Mouse (Mus musculus) brain, embryonic 14.5 days (tissue): ENCODE results near the gene Casq2. TPM values are rescaled to one million over a fixed set of nuclear protein-coding genes. Genes with fewer than 3 reads are reported as not detected.

Source experiments
- DNase-seq: peaks from one replicate; pipeline ENCODE4 v3.0.0-alpha.2; 2011; ENCODE audit warnings: low read depth
- CTCF ChIP-seq: fragments of 200-500 bp; IDR thresholded peaks from 2 replicates; pipeline ENCODE4 v1.5.1; 2012; ENCODE audit warnings: inconsistent platforms, mild to moderate bottlenecking, moderate library complexity, borderline replicate concordance; ENCODE audit not compliant: insufficient read depth, insufficient read length; ENCODE audit errors: extremely low read depth
- POLR2A ChIP-seq: fragments of 200-500 bp; IDR thresholded peaks from 2 replicates; pipeline ENCODE4 v1.6.1; 2012; ENCODE audit warnings: mild to moderate bottlenecking, inconsistent platforms, borderline replicate concordance; ENCODE audit not compliant: poor library complexity, insufficient read depth, insufficient read length, severe bottlenecking; ENCODE audit errors: extremely low read depth
- polyA plus RNA-seq: library from polyadenylated mRNA; depleted of rRNA; stranded (reverse); fragments of >200 nt; gene quantifications from 2 replicates; pipeline ENCODE4 v1.2.3, GENCODE M21; 2012

Casq2 gene
- polyA plus RNA-seq, 1 experiment, result 1.3 TPM

DNA sequence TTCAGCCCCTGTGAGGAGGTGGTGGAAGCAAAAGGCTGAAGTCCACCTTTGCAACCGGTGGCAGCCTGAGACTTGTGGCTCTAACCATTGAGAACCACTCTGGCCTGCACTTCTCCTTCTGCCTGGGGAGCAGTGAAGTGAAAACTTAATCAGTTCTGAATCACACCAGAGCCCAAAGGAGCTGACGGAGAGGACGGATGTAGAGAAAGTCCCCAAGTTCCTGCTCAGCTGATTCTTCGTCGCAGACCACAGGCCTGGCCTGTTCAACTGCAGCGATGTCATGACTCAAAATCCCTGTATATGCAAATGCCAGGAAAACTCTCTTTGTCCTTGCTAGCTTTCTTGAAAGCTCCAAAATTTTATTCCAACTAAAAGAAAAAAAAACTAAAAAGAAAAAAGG lies 37.4 kb downstream of the Casq2 start:
- DNase-seq, result no peak
- no peak for TF ChIP-seq CTCF
- no peak for TF ChIP-seq POLR2A

GRCm38 (mm10) chr3:102125546-102125945 lies 39.3 kb downstream of the Casq2 start:
- DNase-seq, result peak; percentile 20
- TF ChIP-seq CTCF, result no peak
- TF ChIP-seq POLR2A, result no peak

GRCm38 (mm10) chr3:102127114-102127513 lies 40.9 kb downstream of the Casq2 start:
- TF ChIP-seq POLR2A, result no peak
- no peak for TF ChIP-seq CTCF
- DNase-seq, result no peak

GRCm38 (mm10) chr3:102128242-102128641 lies 42.0 kb downstream of the Casq2 start:
- TF ChIP-seq POLR2A (no peak), CTCF (no peak)
- no peak for DNase-seq

DNA sequence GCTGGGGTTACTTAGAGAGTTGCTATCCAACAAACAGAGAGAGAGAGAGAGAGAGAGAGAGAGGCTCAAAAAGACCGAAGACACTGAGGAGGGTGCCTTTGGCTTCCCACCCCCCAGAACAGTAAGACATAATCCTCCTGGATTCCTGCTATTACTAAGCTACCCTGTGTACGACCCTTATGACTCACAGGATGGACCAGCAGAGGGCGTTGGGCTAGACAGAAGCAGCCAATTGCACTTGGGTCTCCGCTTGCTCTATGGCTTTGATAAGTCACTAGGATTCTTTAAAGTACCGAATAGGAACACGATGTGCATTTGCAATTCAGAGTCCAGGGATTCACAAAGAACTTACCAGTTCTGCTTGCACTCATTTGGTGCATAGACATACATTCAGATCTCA lies 44.3 kb downstream of the Casq2 start:
- no peak for DNase-seq
- TF ChIP-seq CTCF, result no peak
- TF ChIP-seq POLR2A, result no peak

- peak; percentile 39 for DNase-seq
- TF ChIP-seq POLR2A, result no peak
- TF ChIP-seq CTCF, result no peak
Measured at GRCm38 (mm10) chr3:102131627-102132324, 45.6 kb downstream of the Casq2 start.

GRCm38 (mm10) chr3:102135389-102136113 lies 49.3 kb downstream of the Casq2 start:
- peak; percentile 52 for DNase-seq
- no peak for TF ChIP-seq POLR2A
- no peak for TF ChIP-seq CTCF

DNA sequence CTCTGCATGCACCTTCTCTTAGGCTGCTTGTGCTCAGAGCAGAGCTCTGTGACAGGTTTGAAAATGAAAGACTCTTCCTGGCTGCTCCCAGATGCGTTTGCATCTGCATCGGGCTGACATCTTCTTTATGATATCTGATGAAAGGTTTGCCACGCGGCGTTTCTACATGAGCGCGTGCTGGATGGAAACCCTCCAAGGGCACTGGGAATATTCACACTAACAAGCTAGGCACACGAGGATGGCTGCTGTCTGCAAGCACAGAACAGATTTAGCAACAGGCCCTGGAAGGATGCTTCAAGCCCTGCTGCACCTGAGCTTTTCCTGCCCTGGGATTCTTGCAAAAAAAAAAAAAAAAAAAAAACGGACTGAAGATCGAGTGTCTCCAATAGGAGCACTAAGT lies 50.9 kb downstream of the Casq2 start:
- peak; percentile 72 for DNase-seq

GRCm38 (mm10) chr3:102138899-102139298 lies 52.7 kb downstream of the Casq2 start:
- no peak for DNase-seq
- no peak for TF ChIP-seq CTCF
- TF ChIP-seq POLR2A, result no peak

More for the DNA sequence above, 50.9 kb downstream of the Casq2 start:
- TF ChIP-seq CTCF (no peak), POLR2A (no peak)

GRCm38 (mm10) chr3:102140606-102141005 lies 54.4 kb downstream of the Casq2 start:
- DNase-seq, result no peak
- TF ChIP-seq CTCF (no peak), POLR2A (no peak)

DNA sequence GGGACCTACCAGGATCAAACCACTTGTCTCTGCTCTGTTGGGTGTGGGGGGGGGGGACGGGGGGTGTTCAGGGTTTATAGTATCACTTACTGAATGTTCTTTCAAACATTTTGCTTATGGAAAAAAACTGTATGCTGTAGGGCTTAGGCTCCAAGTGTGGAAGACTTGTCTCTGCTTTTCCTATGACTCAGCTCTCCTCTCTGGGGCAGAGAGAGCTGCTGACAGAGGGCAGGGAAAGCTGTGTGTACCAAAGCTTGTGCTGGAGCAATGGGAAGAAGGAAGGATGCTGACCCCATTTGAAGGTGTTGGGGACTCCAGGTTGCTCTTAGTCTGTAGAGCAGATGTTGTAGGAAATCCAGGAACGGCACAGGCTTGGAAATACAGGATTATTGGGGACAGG lies 55.2 kb downstream of the Casq2 start:
- no peak for DNase-seq
- no peak for TF ChIP-seq POLR2A
- TF ChIP-seq CTCF, result no peak

DNA sequence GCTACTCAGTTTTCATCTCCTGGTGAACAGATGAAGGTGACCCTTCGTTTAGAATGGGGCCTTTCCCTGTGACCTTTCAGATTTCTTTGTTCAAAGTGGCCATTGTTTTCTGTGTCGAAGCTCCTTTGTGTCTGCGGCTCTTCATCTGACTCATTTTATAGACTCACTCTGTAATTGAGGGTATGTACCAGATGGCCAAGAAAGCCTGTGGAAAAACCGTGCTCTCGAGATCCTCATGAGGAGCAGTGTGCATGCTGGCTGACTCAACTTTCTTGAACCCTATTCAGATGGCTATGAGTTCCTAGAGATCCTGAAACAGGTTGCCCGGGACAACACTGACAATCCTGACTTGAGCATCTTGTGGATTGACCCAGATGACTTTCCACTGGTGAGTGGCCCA lies 55.7 kb downstream of the Casq2 start:
- TF ChIP-seq POLR2A (no peak), CTCF (no peak)
- no peak for DNase-seq

DNA sequence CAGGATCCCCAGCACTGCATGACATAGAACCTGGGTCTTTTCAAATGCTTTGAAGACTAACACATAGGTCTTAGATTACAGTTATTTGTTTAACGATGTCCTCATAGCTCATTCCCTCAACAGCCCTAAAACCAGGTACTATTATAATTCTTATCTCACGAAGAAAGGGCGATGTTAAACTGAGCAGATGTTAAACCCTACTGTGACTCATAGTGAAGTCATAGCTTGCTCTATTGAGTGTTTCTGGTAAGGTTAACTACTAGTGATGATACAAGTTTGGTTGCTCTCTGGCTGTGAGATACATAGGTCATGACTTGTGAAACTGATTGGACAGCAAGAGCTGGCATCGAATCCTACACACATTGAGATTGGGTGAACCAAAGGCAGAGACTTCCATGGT lies 56.7 kb downstream of the Casq2 start:
- DNase-seq, result no peak
- TF ChIP-seq POLR2A (no peak), CTCF (no peak)

DNA sequence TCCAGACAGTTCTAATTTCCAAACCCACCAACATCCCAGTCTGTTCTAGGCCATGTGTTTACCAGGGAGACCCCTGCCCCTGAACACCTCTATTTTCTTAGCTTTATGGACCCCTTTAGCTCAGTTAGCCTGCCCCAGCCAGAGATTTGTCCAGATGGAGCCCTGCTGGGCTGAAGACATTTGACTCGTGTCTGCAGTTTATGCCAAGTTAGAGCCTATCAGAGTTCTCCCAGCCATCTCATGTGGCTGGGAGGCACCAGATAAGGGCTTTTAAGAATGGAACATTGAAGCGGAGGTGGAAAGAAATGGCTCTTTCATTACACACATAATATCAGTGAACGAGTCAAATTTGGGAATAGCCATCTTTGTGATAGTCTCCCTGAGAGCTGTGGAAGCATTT lies 57.3 kb downstream of the Casq2 start:
- no peak for DNase-seq
- TF ChIP-seq CTCF (no peak), POLR2A (no peak)
